Mouse (Mus musculus) forebrain, embryonic 11.5 days (tissue): ENCODE results near the gene Afap1l2. TPM values are rescaled to one million over a fixed set of nuclear protein-coding genes. Genes with fewer than 3 reads are reported as not detected.

Experiments
- ATAC-seq: fragments of 200-750 bp; cut with Nextera tagmentation; replicated peaks from 2 replicates; pipeline ENCODE4 v1.8.0; 2017; ENCODE audit warnings: moderate TSS enrichment; ENCODE audit not compliant: low FRiP score
- DNase-seq: peaks from one replicate; pipeline ENCODE4 v3.0.0-alpha.2; 2017; ENCODE audit warnings: low spot score
- H3K27ac ChIP-seq: fragments of 300-500 bp; sonication (generic); 2 replicates; pipeline ENCODE4 v1.5.1; 2014; ENCODE audit warnings: low read depth, low read length
- H3K27me3 ChIP-seq: fragments of 300-500 bp; sonication (generic); 2 replicates; pipeline ENCODE4 v1.6.1; 2014; ENCODE audit warnings: mild to moderate bottlenecking, low read length, mixed read lengths; ENCODE audit not compliant: control insufficient read depth, insufficient read depth
- H3K36me3 ChIP-seq: fragments of 300-500 bp; sonication (generic); 2 replicates; pipeline ENCODE4 v1.6.1; 2014; ENCODE audit warnings: mild to moderate bottlenecking, low read length, moderate library complexity, mixed read lengths; ENCODE audit not compliant: control insufficient read depth, insufficient read depth
- H3K4me1 ChIP-seq: fragments of 300-500 bp; sonication (generic); replicated peaks from 2 replicates; pipeline ENCODE4 v1.6.1; 2014; ENCODE audit warnings: low read length, mixed read lengths; ENCODE audit not compliant: control insufficient read depth, insufficient read depth
- H3K4me2 ChIP-seq: fragments of 300-500 bp; sonication (generic); 2 replicates; pipeline ENCODE4 v1.6.1; 2014; ENCODE audit warnings: low read depth, mild to moderate bottlenecking, low read length, moderate library complexity, mixed read lengths; ENCODE audit not compliant: severe bottlenecking
- H3K4me3 ChIP-seq: fragments of 300-500 bp; sonication (generic); 2 replicates; pipeline ENCODE4 v1.5.1; 2014; ENCODE audit warnings: low read depth, low read length
- H3K9ac ChIP-seq: fragments of 300-500 bp; sonication (generic); 2 replicates; pipeline ENCODE4 v1.6.1; 2014; ENCODE audit warnings: low read length
- H3K9me3 ChIP-seq: fragments of 300-500 bp; sonication (generic); 2 replicates; pipeline ENCODE4 v1.6.1; 2016; ENCODE audit warnings: low read length, mixed read lengths; ENCODE audit not compliant: control insufficient read depth
- WGBS: fragments of 180-500 bp; shearing (Covaris S2); extraction: QIAGEN DNeasy Blood & Tissue Kit; methylation state at CpG from one replicate; pipeline ENCODE4 v1.1.7; 2014; 5-methylcytosine and 5-hydroxymethylcytosine counted together
- polyA plus RNA-seq: library from polyadenylated mRNA; unstranded; fragments of >200 nt; fragmentation: Nextera tagmentation; extraction: Ambion mirVana; gene quantifications from 2 replicates; pipeline ENCODE4 v1.2.1, GENCODE M21; 2014

Afap1l2 gene
- polyA plus RNA-seq, 1 experiment from 2014 or later = 2.4 TPM

GRCm38 (mm10) chr19:56914658-56915057 is 93.4 kb downstream of the Afap1l2 start:
- Histone ChIP-seq H3K27ac (no peak overlapping the region), H3K4me2 (no peak overlapping the region), H3K27me3 (no peaks in the 10 kb centered on the region), H3K9me3 (no peaks in the 10 kb centered on the region), H3K36me3 (no peaks in the 10 kb centered on the region), H3K4me3 (no peak overlapping the region), H3K4me1 (no peaks in the 10 kb centered on the region), H3K9ac (no peak overlapping the region)
- ATAC-seq (no peak), DNase-seq (no peak)
- WGBS = 98% methylated on average over 3 of the region's 3 CpGs

- Histone ChIP-seq H3K36me3 (no peaks in the 10 kb centered on the region), H3K9me3 (no peaks in the 10 kb centered on the region), H3K4me3 (no peak overlapping the region), H3K4me2 (no peak overlapping the region), H3K9ac (no peak overlapping the region), H3K27ac (no peak overlapping the region), H3K27me3 (no peaks in the 10 kb centered on the region), H3K4me1 (no peaks in the 10 kb centered on the region)
- ATAC-seq (no peak), DNase-seq (no peak)
- WGBS = 90% methylated on average over 4 of the region's 4 CpGs
Observed at GRCm38 (mm10) chr19:56913761-56914160, 94.3 kb downstream of the Afap1l2 start.

- H3K4me1 ChIP-seq = no peaks in the 10 kb centered on the region
- no peak overlapping the region for H3K27ac ChIP-seq
- H3K9ac ChIP-seq = no peak overlapping the region
- no peak for ATAC-seq
- H3K27me3 ChIP-seq = no peaks in the 10 kb centered on the region
- H3K9me3 ChIP-seq = no peaks in the 10 kb centered on the region
- WGBS = 59% methylated on average over 11 of the region's 11 CpGs
- H3K36me3 ChIP-seq = no peaks in the 10 kb centered on the region
- DNase-seq = no peak
- H3K4me3 ChIP-seq = no peak overlapping the region
- H3K4me2 ChIP-seq = no peak overlapping the region
Observed at GRCm38 (mm10) chr19:56910561-56910960, 97.5 kb downstream of the Afap1l2 start.

- H3K4me2 ChIP-seq = no peak overlapping the region
- H3K4me1 ChIP-seq = no peaks in the 10 kb centered on the region
- ATAC-seq = no peak
- H3K27ac ChIP-seq = no peak overlapping the region
- no peak overlapping the region for H3K4me3 ChIP-seq
- no peak overlapping the region for H3K9ac ChIP-seq
- H3K36me3 ChIP-seq = no peaks in the 10 kb centered on the region
- no peaks in the 10 kb centered on the region for H3K27me3 ChIP-seq
- DNase-seq = peak; percentile 74
- no peaks in the 10 kb centered on the region for H3K9me3 ChIP-seq
- 75% methylated on average over 17 of the region's 17 CpGs for WGBS
Observed at GRCm38 (mm10) chr19:56908472-56909270, 99.4 kb downstream of the Afap1l2 start.

- no peaks in the 10 kb centered on the region for H3K36me3 ChIP-seq
- DNase-seq (no peak), ATAC-seq (no peak)
- WGBS = 52% methylated on average over 3 of the region's 3 CpGs
- H3K4me1 ChIP-seq = no peaks in the 10 kb centered on the region
- no peak overlapping the region for H3K4me2 ChIP-seq
- no peak overlapping the region for H3K27ac ChIP-seq
- no peaks in the 10 kb centered on the region for H3K27me3 ChIP-seq
- no peaks in the 10 kb centered on the region for H3K9me3 ChIP-seq
- no peak overlapping the region for H3K4me3 ChIP-seq
- no peak overlapping the region for H3K9ac ChIP-seq
Observed at GRCm38 (mm10) chr19:56907850-56908249, 100.2 kb downstream of the Afap1l2 start.

GRCm38 (mm10) chr19:56905395-56905794 is 102.6 kb downstream of the Afap1l2 start:
- DNase-seq (no peak), ATAC-seq (no peak)
- Histone ChIP-seq H3K9ac (no peak overlapping the region), H3K27me3 (no peaks in the 10 kb centered on the region), H3K4me1 (no peaks in the 10 kb centered on the region), H3K4me3 (no peak overlapping the region), H3K4me2 (no peak overlapping the region), H3K9me3 (no peaks in the 10 kb centered on the region), H3K36me3 (no peaks in the 10 kb centered on the region), H3K27ac (no peak overlapping the region)
- 86% methylated on average over 7 of the region's 7 CpGs for WGBS

GRCm38 (mm10) chr19:56904095-56904494 is 103.9 kb downstream of the Afap1l2 start:
- Histone ChIP-seq H3K9ac (no peak overlapping the region), H3K4me1 (no peaks in the 10 kb centered on the region), H3K9me3 (no peaks in the 10 kb centered on the region), H3K27ac (no peak overlapping the region), H3K36me3 (no peaks in the 10 kb centered on the region), H3K4me3 (no peak overlapping the region), H3K4me2 (no peak overlapping the region), H3K27me3 (no peaks in the 10 kb centered on the region)
- no peak for ATAC-seq
- WGBS = 82% methylated on average over 3 of the region's 3 CpGs
- no peak for DNase-seq

GRCm38 (mm10) chr19:56897654-56898053 is 110.4 kb downstream of the Afap1l2 start:
- ATAC-seq = no peak
- Histone ChIP-seq H3K36me3 (no peaks in the 10 kb centered on the region), H3K9ac (no peak overlapping the region), H3K27ac (no peak overlapping the region), H3K4me3 (no peak overlapping the region), H3K9me3 (no peaks in the 10 kb centered on the region), H3K4me2 (no peak overlapping the region), H3K4me1 (no peaks in the 10 kb centered on the region), H3K27me3 (no peaks in the 10 kb centered on the region)
- DNase-seq = no peak
- whole genome bisulfite sequencing = 87% methylated on average over 16 of the region's 16 CpGs

GRCm38 (mm10) chr19:56893326-56893725 is 114.7 kb downstream of the Afap1l2 start:
- no peak overlapping the region for H3K9ac ChIP-seq
- no peaks in the 10 kb centered on the region for H3K4me1 ChIP-seq
- no peaks in the 10 kb centered on the region for H3K27me3 ChIP-seq
- H3K9me3 ChIP-seq = no peaks in the 10 kb centered on the region
- DNase-seq = no peak
- no peak for ATAC-seq
- WGBS = 90% methylated on average over 5 of the region's 5 CpGs
- no peak overlapping the region for H3K27ac ChIP-seq
- no peak overlapping the region for H3K4me3 ChIP-seq
- H3K4me2 ChIP-seq = no peak overlapping the region
- no peaks in the 10 kb centered on the region for H3K36me3 ChIP-seq
